Mouse (Mus musculus): ENCODE measurements around the gene Itih2.

The Itih2 gene

DNA sequence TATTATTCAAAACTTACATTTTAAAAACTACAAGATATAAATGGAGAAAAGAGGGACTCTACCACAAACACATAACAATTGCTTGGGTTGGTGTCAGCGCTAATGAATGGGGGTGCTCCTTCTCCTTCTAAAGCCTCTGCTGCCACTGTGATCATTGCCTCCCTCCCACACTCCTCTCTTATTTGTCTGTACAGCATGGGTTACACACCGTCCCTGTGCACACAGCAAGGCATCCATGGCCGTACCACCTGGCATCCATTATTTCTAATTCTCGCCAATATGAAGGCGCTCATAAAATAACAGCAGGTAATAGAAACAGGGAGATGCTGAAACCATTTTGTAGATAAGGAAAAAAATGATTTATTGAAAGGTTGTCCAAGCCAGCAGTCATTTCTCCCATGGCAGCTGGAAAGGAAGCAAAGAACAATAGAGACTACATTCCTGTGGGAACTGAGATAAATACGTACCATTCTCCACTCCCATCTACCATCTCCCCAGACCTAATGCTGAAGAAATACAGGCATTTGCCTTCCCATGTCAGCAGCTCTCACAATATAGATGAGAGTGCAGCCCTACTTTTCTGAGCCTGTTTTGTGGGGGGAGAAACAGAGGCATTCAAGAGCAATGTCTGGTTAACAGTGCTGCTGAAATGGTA, 22.5 kb downstream of the Itih2 start:
- DNase-seq: no peak

DNA sequence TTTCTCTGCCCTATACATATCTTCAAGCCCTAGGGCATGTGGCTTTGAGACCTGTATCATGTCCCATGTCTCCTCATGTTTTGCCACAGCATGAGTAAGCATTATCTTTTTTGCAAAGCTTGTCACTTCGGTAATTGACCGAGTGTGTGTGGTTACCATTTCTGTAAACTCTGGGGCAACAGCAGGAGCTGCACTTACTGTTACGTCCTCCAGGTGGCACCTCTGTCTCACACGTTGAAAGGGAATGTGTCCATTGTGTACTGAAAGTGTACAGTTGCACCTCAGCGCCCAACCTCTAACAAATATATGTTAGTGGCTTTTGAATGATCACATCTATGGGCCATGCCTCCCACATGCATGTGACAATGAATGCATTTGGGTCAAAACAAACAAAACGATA, 30.0 kb downstream of the Itih2 start:
- peak; percentile 75 for DNase-seq

DNA sequence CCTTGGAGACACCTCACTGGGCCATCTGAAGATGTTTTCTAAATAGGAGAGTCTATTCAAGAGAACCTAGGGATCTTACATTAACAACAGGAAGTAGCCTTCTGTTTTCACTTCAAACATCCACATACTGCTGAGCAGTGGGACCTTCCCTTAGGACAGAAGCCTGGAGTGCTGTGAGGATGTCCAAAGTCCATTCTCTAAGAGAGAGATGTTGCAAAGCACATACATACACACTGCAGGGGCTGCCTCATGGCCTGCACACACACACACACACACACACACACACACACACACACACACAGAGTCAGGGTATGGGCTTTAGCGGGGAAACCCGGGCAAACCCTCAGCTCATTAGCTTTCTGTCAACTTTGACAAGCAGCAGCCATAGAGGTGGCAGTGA, 30.7 kb downstream of the Itih2 start:
- no peak for DNase-seq

DNA sequence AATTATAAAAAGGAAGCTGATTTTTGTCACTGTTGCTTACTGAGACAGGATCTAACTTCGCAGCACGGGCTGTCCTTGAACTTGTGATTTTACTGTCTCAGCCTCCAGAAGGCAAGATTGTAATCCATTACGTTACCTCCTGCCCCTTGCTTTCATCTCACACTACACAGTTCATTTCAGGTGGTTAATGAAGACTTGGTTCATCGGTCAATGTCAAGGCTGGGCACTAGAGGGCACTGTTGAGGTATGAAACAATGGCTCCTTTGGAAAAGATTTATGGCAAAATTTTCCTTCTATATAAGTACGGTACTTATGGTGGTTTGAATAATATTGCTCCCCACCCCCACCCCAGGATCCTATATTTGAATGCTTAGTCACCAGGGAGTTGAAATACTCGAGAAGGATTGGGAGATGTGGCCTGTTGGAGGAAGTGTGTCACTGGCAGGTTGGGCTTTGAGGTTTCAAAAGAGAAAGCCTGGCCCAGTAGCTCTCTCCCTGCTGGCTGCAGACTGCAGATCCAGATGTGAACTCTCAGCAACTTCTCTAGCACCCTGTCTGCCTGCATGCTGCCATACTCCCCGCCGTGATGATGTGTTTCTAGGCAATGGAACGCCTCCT, 32.5 kb downstream of the Itih2 start:
- DNase-seq: peak; percentile 70

DNA sequence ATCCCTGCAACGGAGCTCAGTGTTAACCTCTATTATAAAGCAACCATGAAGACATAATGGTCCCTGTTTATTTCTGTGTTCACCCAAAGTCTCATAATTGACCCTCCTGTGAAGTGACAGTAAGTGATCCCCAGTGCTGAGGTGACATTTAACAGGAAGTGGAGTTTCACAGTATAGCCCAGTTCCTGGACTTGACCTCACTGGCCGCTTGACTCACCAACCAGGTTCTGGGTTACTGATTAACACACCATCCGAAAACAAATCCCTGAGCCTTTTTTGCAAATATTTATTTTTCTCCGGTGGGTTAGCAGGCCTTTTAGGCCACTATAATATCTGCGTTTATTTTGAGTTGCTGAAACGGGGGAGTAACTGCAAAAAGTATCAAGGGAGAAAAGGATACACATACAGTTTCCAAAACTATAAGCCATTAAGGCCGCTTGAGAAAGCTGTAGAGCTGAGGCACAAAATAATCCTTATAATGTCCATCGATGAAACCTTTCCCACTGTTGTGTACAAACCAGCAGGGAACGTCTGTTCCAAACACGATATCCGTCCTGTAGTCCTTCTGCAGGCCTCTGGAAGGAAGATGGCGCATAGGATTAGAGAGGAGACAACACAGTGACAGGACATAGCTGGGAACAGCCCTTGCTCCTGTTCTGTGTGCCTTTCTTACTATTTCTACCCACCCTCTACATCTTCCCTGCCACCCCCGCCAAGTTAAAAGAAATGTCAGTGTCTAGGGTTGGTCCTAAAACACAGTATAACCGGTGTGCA, 36.7 kb downstream of the Itih2 start:
- no peak for DNase-seq

DNA sequence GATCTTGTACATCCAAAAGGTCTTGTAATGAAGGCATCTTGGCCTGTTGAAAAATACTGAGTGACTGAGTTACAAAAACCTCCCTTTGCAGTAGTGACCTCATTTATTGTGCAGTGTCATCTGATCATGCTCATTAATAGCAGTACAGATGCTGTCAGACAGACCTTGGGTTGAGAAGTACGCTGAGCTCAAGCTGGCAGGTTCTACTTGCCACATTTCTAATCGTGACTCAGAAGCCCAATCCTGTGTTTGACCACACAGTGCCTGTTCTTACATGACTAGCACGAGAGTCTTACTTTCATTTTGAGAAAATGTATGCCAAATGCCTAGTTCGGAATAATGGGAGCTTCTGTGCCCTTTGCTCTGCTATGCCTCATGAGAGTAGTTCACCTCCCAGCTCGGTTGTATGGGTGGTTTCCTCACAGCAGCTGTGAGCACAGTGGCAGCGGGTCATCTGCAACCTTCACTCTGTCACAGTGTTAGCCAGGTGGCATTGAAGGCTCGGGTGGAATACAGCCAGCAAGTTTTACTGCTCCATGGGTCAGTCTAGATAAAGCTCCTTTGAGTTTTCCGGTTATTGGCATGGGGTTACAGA, 43.8 kb downstream of the Itih2 start:
- DNase-seq: no peak

DNA sequence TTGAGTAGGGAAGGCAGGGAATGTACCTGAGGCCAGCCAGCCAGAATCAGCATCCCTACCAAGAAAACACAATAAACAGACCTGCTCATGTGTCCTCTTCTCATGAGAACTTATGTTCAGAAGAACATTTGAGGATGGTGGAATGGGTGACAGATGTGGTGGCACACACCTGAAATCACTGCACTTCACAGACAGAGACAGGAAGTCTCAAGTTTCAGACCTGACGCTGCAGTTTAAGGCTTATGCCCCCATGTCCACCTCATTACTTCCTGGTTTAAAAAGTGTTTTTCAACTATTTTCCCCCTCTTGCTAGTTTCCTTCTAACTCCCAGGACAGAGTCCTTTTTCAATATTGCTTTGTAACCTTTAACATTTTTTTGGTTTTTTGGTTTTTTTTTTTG, 48.5 kb downstream of the Itih2 start:
- DNase-seq: no peak

DNA sequence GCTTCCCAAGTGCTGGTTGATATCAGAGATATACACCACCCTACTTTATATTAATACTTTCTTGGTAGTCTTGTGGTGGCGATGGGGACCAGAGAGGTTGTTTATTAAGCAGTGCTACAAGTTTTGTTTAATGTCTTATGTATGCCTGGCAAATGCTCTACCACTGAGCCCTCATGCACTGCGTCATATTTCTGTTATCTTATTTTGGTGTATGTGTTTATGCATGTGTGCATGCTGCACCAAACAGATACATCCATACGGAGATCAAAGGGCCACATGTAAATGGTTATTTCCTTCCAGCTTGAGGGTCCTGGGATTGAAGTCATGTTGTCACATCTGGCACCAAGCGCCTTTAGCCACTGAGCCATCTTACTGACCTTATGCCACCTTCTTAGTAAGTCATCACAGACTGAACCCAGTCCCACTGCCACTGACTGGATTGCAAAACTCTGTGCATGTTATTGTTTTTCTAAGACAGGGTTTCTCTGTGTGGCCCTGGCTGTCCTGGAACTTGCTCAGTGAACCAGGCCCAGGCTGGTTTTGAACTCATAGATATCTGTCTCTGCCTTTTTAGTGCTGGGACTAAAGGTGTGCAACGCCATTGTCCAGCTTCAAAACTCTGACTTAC, 49.6 kb downstream of the Itih2 start:
- DNase-seq: no peak

DNA sequence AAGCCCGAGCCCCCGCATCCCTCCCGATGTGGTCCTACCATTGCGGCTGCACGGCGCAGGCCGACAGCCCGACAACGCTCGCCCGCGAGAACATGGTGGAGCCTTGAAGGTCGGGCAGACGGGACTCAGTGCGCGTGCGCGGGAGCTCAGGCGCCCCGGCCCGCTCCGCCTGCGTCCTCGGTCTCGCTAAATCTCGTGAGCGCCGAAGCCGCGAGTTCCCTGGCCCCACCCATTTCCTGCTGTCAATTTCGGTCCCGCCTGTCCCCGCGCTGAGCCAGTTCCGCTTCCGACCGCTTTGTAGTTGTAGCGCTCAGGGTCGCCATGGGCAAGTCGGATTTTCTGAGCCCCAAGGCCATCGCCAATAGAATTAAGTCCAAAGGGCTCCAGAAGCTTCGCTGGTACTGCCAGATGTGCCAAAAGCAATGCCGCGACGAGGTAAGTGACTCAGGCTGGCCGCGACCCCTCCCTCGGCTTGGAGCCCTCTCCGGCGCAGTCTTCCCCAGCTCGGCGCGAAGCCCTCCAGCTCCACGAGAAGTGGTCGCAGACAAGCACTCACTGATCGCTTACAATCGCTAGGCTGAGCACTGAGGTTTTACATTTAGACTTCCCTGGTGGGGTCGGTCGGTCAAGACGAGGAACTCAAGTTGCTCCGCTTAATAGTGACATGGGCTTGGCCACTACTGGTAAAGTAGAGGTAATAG, 50.7 kb downstream of the Itih2 start, which contains the start of the genes Atp5c1 and Kin:
TSS of gene Atp5c1 (minus strand) at position 201 of the 701 bp plus-strand sequence.
TSS of gene Kin (plus strand) at position 284 of the 701 bp plus-strand sequence.
- peak; percentile 98 for DNase-seq

DNA sequence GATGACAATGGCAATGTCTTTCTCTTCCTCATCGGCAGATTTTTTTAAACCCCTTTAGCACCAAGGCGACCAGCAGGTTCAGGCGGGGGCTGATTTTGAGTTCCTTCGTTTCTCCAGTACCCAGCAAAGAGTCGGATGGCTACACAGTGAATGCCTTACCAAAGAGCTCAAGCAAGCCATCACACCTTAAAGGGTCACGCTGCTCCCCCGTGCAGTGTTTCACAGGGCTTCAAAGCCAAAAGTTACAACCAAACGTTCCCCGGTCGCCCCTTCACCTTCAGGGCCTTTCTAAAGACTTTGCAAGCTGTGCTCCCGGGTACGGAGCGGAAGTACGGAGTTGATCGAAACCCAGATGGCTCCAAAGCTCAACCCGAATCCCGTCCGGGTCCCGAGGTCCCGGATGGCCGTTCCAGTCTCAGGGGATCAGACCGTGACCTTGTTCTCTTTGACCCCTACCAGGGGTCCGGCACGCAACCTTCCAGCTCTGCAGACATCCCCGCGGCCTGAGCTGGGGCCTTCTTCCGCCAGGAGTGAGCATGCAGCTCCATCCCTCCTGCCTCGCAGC, 51.4 kb downstream of the Itih2 start:
- no peak for DNase-seq

DNA sequence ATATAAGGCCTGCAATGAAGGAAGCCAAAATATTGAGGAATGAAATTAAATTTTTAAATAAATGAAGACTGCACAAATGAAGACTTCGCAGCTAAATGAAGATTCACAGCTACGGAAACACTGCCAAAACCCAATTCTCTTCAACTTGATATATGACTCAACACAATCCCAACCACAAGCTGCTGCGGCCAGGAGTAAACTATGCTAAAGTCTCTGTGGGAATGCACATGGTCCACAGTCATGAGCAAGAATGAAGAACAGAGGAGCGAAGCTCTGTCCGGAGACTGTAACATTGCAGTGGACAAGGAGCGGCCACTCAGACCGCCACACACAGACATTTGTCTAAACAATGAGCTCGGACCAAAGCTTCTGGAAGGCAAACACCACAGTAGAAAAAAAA, 54.5 kb downstream of the Itih2 start:
- peak; percentile 19 for DNase-seq

DNA sequence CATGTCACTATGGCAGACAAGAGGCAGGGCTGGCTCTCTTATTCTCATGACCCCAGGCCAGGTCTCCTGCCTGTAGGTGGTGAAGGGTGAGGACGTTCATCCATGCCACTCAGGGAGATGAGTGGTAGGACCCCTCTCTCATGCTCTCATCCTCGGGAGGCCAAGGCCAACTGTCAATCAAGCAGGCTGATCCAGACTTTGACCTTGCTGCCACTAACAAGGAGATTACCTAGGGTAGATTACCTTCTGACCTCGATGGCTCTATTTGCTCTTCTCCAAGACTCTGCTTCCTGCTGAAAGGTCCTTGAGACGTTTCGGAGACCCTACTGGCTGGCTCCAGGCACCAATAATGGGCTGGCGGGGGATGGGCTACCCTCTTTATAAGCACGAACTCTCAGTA, 56.7 kb downstream of the Itih2 start:
- no peak for DNase-seq

DNA sequence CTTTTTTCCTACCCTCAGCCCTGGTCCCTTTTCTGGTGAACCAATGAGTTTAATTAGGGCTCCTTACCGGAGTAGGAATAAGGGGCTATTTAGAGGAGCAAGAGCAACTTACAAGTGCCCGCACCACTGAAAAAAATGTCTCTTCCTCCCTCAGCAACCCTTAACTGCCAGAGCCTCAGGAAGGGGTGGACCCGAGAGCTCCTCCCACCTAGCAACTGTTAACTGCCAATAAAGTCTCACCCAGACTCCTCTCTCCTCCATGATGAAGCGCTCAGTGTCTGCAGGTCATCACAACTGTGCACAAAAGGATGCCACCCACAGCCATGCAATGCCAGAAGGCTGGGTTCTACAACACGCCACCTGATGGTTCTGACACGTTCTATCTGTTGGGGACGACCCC, 59.4 kb downstream of the Itih2 start:
- no peak for DNase-seq

DNA sequence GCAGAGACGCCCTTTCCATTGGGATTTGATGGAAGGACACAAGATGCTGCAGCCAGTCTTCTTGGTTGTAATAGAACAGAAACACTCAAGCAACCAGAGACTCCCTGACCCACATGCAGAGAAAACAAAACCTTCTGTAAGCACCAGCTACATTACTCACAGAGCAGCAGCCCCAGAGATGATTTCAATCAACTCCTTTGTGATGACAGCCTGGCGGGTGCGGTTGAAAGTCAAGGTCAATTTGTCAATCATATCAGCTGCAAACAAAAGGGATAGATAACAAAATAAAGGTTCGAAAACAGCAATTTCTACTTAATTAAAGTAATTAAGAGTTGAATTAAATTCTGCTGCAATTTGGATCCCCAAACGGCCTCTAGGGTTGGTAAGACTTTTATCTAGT, 72.4 kb downstream of the Itih2 start:
- no peak for DNase-seq

DNA sequence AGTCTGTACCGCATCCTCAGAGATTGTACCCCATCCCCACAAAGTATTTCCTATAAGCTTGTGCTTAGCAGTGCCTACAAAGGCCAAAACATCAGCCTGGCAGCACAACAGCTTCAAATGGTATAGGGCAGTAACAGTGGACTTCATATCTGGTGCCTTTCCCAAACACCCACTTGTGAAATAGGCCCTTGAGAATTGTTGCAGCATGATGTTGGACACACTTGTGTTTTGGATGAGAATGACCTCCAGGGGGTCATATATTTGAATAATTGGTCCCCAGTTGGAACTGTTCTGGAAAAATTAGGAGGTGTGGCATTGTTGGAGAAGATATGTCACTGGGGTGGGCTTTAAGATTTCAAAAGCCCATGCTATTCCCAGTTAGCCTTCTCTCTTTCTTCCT, 79.2 kb downstream of the Itih2 start:
- DNase-seq: no peak

DNA sequence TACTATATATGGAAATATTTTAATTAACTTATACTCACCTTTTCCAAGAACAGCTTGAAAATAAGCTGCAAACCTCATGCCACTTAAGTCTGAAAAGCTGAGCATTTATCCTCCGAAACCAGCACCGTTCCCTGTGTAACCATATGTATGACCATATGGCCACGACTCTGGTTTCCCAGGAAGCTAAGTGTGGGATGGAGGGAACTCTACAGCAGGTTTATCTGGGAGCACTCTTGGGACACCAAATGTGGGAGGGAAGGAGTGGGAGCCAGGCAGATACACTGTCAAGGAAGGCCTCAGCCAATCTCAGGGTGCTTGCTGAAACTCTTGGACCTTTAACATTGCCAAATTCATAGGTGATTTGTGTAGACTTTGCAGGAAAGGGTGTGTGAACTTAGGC, 80.3 kb downstream of the Itih2 start:
- no peak for DNase-seq

DNA sequence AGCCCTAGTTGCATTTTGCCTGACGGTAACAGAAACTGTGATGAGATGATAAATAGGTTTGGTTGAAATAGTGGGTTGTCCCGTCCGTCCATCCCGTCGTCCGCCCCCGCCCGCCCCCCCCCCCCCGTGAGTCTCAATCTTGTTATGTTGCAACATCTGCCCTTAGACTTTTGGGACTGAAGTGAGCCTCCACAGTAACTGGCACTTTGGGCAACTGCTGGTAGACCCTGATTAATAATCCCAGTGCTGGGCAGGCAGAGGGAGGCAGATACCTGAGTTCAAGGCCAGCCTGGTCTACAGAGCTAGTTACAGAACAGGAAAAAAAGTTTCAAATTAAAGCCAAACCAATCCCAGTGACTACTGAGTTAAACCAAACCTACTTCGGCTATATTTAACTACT, 81.7 kb downstream of the Itih2 start:
- no peak for DNase-seq

DNA sequence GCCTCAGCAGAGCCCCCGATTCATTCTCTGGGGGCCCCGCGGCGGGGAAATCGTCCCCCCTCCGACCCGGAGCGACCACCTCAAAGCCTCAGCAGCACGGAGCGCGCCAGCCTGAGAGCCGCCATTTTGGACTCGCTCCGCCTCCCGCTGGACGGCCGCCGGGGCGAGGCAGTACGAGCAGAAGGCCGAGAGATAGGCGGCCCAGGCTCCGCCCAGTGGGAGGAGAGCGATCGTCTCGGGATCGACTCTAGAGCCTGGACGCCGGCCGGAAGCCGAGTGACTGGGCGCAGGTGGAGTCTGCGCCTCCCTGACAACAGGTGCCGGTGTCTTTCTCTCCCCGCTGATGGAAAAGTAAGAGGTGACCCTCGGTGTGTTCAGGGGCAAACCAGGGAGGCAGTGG, 82.7 kb downstream of the Itih2 start, which contains the start of gene Taf3:
TSS of gene Taf3 (minus strand) at position 136 of the 400 bp plus-strand sequence.
- DNase-seq: peak; percentile 96

DNA sequence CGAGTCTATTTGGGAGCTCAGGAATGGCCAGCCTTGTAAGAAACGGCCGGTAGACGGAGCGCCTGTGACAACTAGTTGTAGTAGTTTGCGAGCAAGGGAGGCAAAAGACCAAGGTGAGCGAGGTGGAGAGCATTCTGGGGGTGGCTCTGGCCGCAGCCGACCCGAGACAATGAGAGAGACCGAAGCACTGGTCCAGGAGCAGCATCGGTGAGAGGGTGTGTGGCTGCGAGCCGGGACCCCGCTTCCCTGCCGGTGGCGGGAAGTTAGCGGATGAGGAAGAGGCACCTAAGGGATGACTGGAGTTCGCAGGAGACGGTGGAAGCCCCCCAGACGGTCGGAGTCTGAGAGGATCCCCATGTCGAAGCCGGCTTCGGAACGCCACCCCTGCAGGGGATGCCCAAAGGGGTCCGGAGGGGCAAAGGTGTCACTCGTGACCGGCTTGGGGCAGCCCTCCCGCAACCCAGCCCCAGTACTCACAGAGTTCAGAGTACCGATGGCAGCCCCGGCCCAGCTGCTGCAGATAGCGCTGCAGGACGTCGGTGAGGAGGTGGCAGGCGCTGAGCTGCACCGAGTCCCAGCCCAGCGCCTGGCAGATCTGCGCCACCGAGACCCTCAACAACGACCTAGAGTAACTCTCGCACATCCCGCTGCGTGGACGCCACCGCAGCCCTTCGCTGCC, 83.3 kb downstream of the Itih2 start:
- peak; percentile 49 for DNase-seq

All from kidney, postnatal 10 days (tissue).